Mouse (Mus musculus): ENCODE results near the gene Tgfb3. TPM values are rescaled to one million over a fixed set of nuclear protein-coding genes. Genes with fewer than 3 reads are reported as not detected.

Gene Tgfb3
- polyA plus RNA-seq, 1 experiment from 2014 or later = 16.6 TPM

GRCm38 (mm10) chr12:86024426-86024825 lies 54.4 kb downstream of the Tgfb3 start:
- H3K4me1 ChIP-seq (replicated peaks; ENCODE audit: insufficient read depth, low read length) = no peaks in the 10 kb centered on the region; the same call in 1 of the 2 replicates

DNA sequence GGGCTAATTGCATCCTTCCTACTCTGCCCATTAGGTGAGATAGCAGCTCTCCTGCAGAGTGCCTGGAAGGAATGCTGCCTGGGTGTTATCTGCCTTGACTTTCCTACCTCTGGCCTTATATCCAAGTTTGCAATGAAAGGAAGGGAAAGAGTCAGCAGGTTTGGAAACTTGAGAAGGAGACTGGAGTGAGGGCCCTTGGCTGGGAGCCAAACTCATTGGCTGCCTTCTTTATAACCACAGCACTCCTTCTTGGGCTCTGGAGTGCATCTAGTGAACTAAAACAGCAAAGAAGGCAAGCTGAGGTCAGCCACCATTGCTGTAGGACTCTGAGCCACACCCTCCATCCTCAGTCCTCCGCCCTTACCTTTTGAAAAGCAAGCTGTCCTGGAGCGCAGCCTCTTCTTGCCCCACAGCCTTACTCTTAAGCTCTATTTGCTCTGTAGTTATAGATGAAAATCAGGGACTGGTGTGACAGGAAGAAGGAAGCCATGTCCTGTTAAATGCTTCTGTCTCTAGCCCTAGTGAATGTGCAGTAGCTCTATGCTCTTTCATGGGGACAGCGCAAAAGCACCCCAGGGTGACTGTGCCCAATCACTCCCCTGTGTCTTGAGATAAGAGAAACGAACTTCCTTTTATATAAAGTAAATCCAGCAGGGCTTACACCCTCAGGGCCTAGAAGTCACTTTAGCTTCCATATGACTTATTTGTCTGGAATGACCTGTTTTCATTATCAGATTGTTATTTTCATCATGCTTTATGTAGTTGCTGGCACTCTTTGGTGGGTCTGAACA lies 55.6 kb downstream of the Tgfb3 start:
- no peak overlapping the region for H3K9ac ChIP-seq (ENCODE audit: low read depth, low read length)
- no peak for TF ChIP-seq CTCF (IDR thresholded peaks at IDR 0.05; ENCODE audit: low read depth)
- no peak overlapping the region for H3K27ac ChIP-seq
- no peak overlapping the region for H3K4me2 ChIP-seq (ENCODE audit: low read length)
- 73% methylated on average over 4 of the region's 4 CpGs for WGBS
- H3K4me3 ChIP-seq (replicated peaks; ENCODE audit: low read depth, low read length) = no peak overlapping the region
- H3K36me3 ChIP-seq (ENCODE audit: insufficient read depth, low read length) = peaks cover 3% of the 10 kb centered on the region; the same call in 1 of the 2 replicates
- ATAC-seq (replicated peaks; ENCODE audit: low FRiP score, low read depth) (no peak), DNase-seq (ENCODE audit: low spot score) (peak; percentile 61)
- H3K27me3 ChIP-seq (ENCODE audit: insufficient read depth, low read length) = no peaks in the 10 kb centered on the region
- H3K4me1 ChIP-seq (replicated peaks; ENCODE audit: insufficient read depth, low read length) = no peaks in the 10 kb centered on the region; the same call in 1 of the 2 replicates
- no peaks in the 10 kb centered on the region for H3K9me3 ChIP-seq (replicated peaks; ENCODE audit: low read length)

More at GRCm38 (mm10) chr12:86024426-86024825, 54.4 kb downstream of the Tgfb3 start:
- H3K36me3 ChIP-seq (ENCODE audit: insufficient read depth, low read length) = peaks cover 3% of the 10 kb centered on the region; the same call in 1 of the 2 replicates
- no peak overlapping the region for H3K9ac ChIP-seq (ENCODE audit: low read depth, low read length)
- H3K9me3 ChIP-seq (replicated peaks; ENCODE audit: low read length) = no peaks in the 10 kb centered on the region
- TF ChIP-seq CTCF (IDR thresholded peaks at IDR 0.05; ENCODE audit: low read depth) = peak; percentile 74
- peak; percentile 70 for DNase-seq (ENCODE audit: low spot score)
- WGBS = 57% methylated on average over 4 of the region's 4 CpGs
- ATAC-seq (replicated peaks; ENCODE audit: low FRiP score, low read depth) = no peak
- H3K27me3 ChIP-seq (ENCODE audit: insufficient read depth, low read length) = no peaks in the 10 kb centered on the region
- no peak overlapping the region for H3K4me3 ChIP-seq (replicated peaks; ENCODE audit: low read depth, low read length)
- H3K4me2 ChIP-seq (ENCODE audit: low read length) = no peak overlapping the region
- no peak overlapping the region for H3K27ac ChIP-seq

DNA sequence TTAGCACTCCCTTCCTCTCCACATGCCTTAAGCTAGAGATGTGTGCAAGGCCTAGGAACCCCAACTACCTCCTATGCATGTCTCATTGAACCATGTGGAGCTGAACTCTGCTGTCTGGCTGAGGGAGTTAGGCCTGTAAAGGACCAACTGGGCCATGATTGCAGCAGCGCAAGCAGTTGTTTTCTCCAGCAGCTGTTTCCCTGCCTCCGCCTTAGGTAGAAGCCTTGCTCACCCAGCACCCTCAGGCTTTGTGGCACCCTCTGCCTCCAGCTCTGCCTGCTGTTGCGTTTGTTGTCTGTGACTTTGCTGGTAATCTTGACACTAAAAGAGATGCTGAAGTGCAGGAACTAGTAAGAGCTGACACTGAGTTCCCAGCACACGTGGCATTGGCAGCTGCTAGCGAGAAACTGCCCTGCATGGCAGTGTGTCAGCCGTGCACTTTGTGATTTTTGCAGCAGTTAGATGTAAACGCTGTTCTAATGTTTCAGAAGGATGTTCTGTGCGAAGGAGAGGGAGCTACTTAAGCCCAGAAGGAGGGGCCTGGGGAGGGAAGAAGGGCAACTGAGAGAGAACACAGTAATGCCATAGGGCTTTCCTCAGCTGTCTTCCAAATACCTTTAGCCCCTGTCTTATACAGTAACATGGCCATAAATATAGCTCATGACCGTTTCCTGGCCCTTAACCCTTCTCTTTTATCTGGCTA lies 56.4 kb downstream of the Tgfb3 start:
- 47% methylated on average over 9 of the region's 9 CpGs for WGBS
- Histone ChIP-seq H3K4me1 (replicated peaks; ENCODE audit: insufficient read depth, low read length) (no peaks in the 10 kb centered on the region; the same call in 1 of the 2 replicates), H3K36me3 (ENCODE audit: insufficient read depth, low read length) (peaks cover 3% of the 10 kb centered on the region; the same call in 1 of the 2 replicates), H3K9ac (ENCODE audit: low read depth, low read length) (no peak overlapping the region), H3K27ac (no peak overlapping the region), H3K4me2 (ENCODE audit: low read length) (no peak overlapping the region), H3K9me3 (replicated peaks; ENCODE audit: low read length) (no peaks in the 10 kb centered on the region), H3K4me3 (replicated peaks; ENCODE audit: low read depth, low read length) (no peak overlapping the region), H3K27me3 (ENCODE audit: insufficient read depth, low read length) (no peaks in the 10 kb centered on the region)
- ATAC-seq (replicated peaks; ENCODE audit: low FRiP score, low read depth) (no peak), DNase-seq (ENCODE audit: low spot score) (no peak)
- no peak for TF ChIP-seq CTCF (IDR thresholded peaks at IDR 0.05; ENCODE audit: low read depth)

- Histone ChIP-seq H3K4me3 (replicated peaks; ENCODE audit: low read depth, low read length) (no peak overlapping the region), H3K9me3 (replicated peaks; ENCODE audit: low read length) (no peaks in the 10 kb centered on the region), H3K9ac (ENCODE audit: low read depth, low read length) (no peak overlapping the region), H3K27ac (no peak overlapping the region), H3K27me3 (ENCODE audit: insufficient read depth, low read length) (no peaks in the 10 kb centered on the region), H3K36me3 (ENCODE audit: insufficient read depth, low read length) (peaks cover 3% of the 10 kb centered on the region; the same call in 1 of the 2 replicates), H3K4me1 (replicated peaks; ENCODE audit: insufficient read depth, low read length) (no peaks in the 10 kb centered on the region; the same call in 1 of the 2 replicates), H3K4me2 (ENCODE audit: low read length) (no peak overlapping the region)
- no peak for TF ChIP-seq CTCF (IDR thresholded peaks at IDR 0.05; ENCODE audit: low read depth)
- ATAC-seq (replicated peaks; ENCODE audit: low FRiP score, low read depth) (no peak), DNase-seq (ENCODE audit: low spot score) (no peak)
- WGBS = 75% methylated on average over 6 of the region's 6 CpGs
Observed at GRCm38 (mm10) chr12:86021583-86021982, 57.3 kb downstream of the Tgfb3 start.

GRCm38 (mm10) chr12:86017360-86017759 lies 61.5 kb downstream of the Tgfb3 start:
- no peak for DNase-seq (ENCODE audit: low spot score)
- no peak for ATAC-seq (replicated peaks; ENCODE audit: low FRiP score, low read depth)
- no peak for TF ChIP-seq CTCF (IDR thresholded peaks at IDR 0.05; ENCODE audit: low read depth)
- H3K4me3 ChIP-seq (replicated peaks; ENCODE audit: low read depth, low read length) = no peak overlapping the region
- no peaks in the 10 kb centered on the region for H3K36me3 ChIP-seq (ENCODE audit: insufficient read depth, low read length)
- no peak overlapping the region for H3K27ac ChIP-seq
- H3K9me3 ChIP-seq (replicated peaks; ENCODE audit: low read length) = no peaks in the 10 kb centered on the region
- H3K4me1 ChIP-seq (replicated peaks; ENCODE audit: insufficient read depth, low read length) = no peaks in the 10 kb centered on the region; the same call in 1 of the 2 replicates
- no peak overlapping the region for H3K9ac ChIP-seq (ENCODE audit: low read depth, low read length)
- H3K27me3 ChIP-seq (ENCODE audit: insufficient read depth, low read length) = no peaks in the 10 kb centered on the region
- 78% methylated on average over 5 of the region's 5 CpGs for WGBS
- H3K4me2 ChIP-seq (ENCODE audit: low read length) = no peak overlapping the region

GRCm38 (mm10) chr12:86015114-86015513 lies 63.7 kb downstream of the Tgfb3 start:
- no peak overlapping the region for H3K27ac ChIP-seq
- 73% methylated on average over 2 of the region's 2 CpGs for WGBS
- H3K27me3 ChIP-seq (ENCODE audit: insufficient read depth, low read length) = no peaks in the 10 kb centered on the region
- ATAC-seq (replicated peaks; ENCODE audit: low FRiP score, low read depth) (no peak), DNase-seq (ENCODE audit: low spot score) (no peak)
- H3K9me3 ChIP-seq (replicated peaks; ENCODE audit: low read length) = no peaks in the 10 kb centered on the region
- H3K4me2 ChIP-seq (ENCODE audit: low read length) = no peak overlapping the region
- H3K9ac ChIP-seq (ENCODE audit: low read depth, low read length) = no peak overlapping the region
- H3K4me3 ChIP-seq (replicated peaks; ENCODE audit: low read depth, low read length) = no peak overlapping the region
- no peak for TF ChIP-seq CTCF (IDR thresholded peaks at IDR 0.05; ENCODE audit: low read depth)
- H3K4me1 ChIP-seq (replicated peaks; ENCODE audit: insufficient read depth, low read length) = no peaks in the 10 kb centered on the region
- H3K36me3 ChIP-seq (ENCODE audit: insufficient read depth, low read length) = no peaks in the 10 kb centered on the region

All from kidney, postnatal 0 days (tissue).